ENCODE assay signal across 16 mouse cellular contexts in the genomic region with DNA sequence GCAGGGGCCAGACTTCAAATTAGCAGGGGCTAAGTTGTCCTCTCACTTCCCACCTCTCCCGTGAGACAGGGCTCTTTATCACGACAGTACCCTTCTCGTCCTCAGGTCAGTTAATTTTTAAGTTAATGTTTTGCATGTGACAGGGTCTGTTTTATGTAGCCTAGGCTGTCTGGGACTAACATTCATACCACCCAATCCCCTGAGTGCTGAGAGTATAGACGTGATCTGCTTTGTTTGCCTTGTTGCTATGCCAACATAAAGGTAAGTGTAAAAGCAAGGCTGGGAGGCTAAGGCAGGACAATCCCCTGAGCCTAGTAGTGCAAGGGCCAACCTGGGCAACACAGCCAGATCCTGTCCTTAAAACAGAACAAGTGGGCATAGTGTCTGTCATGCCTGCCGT. TPM values are rescaled to one million over a fixed set of nuclear protein-coding genes. Genes with fewer than 3 reads are reported as not detected.
DNase-seq lines count a peak whose midpoint lies in the region; ATAC-seq and TF ChIP-seq lines count a peak whose summit lies in the region.
"Had no signal": no experiment of that assay in that cellular context is flagged by ENCODE, and none has a peak within 500 bp of the region (broad histone marks: within the 10 kb centered on the region; RNA-seq: fewer than 3 reads in every experiment).

No protein-coding gene starts in this region.

- no peak for TF ChIP-seq EP300 in liver, postnatal 0 days (IDR thresholded peaks at IDR 0.05; ENCODE audit: low read depth)

- DNase-seq in gastrocnemius, adult 2 months = no peak
- DNase-seq in gastrocnemius, adult 18-20 months (ENCODE audit: low spot score) = no peak
- no peak for DNase-seq in liver, postnatal 0 days
- DNase-seq in liver, embryonic 11.5 days (ENCODE audit: low spot score) = no peak
- no peak for DNase-seq in hindbrain, embryonic 10.5 days (ENCODE audit: low spot score)
- DNase-seq: adrenal gland, postnatal 36 days; liver had no signal

- H3K4me2 ChIP-seq in liver, postnatal 0 days (ENCODE audit: low read depth, low read length) = no peak overlapping the region
- H3K4me2 ChIP-seq in liver, embryonic 11.5 days = no peak overlapping the region
- no peak overlapping the region for H3K4me2 ChIP-seq in embryonic facial prominence, embryonic 13.5 days
- 0 out of 2 replicates have a peak overlapping the region, but pooled peaks have one; percentile 5 for H3K4me2 ChIP-seq in stomach, embryonic 15.5 days
- H3K4me2 ChIP-seq: hindbrain, embryonic 15.5 days; neural tube, embryonic 12.5 days had no signal

- no peaks in the 10 kb centered on the region for H3K27me3 ChIP-seq in liver, postnatal 0 days (ENCODE audit: insufficient read depth, low read length)
- no peaks in the 10 kb centered on the region for H3K27me3 ChIP-seq in liver, embryonic 11.5 days (replicated peaks; ENCODE audit: control insufficient read depth, insufficient read depth, low read length)
- H3K27me3 ChIP-seq in embryonic facial prominence, embryonic 13.5 days = no peaks in the 10 kb centered on the region
- no peaks in the 10 kb centered on the region for H3K27me3 ChIP-seq in stomach, embryonic 15.5 days (replicated peaks)
- H3K27me3 ChIP-seq in hindbrain, embryonic 10.5 days (ENCODE audit: insufficient read depth, poor library complexity, severe bottlenecking) = no peaks in the 10 kb centered on the region
- H3K27me3 ChIP-seq: hindbrain, embryonic 15.5 days; neural tube, embryonic 12.5 days had no signal

- WGBS in liver, postnatal 0 days (ENCODE audit: insufficient replicate concordance) = 33% methylated on average over 5 of the region's 5 CpGs
- 36% methylated on average over 5 of the region's 5 CpGs for WGBS in liver, embryonic 11.5 days
- WGBS in embryonic facial prominence, embryonic 13.5 days = 32% methylated on average over 5 of the region's 5 CpGs
- WGBS in stomach, embryonic 15.5 days = 19% methylated on average over 5 of the region's 5 CpGs
- 52% methylated on average over 5 of the region's 5 CpGs for WGBS in hindbrain, embryonic 10.5 days

- no peak for TF ChIP-seq CTCF in gastrocnemius, adult 2 months (IDR thresholded peaks at IDR 0.05)
- TF ChIP-seq CTCF in liver, postnatal 0 days (IDR thresholded peaks at IDR 0.05; ENCODE audit: low read depth) = no peak

- no peak overlapping the region for H3K9ac ChIP-seq in liver, postnatal 0 days (replicated peaks)
- no peak overlapping the region for H3K9ac ChIP-seq in liver, embryonic 11.5 days (ENCODE audit: low read depth, low read length)
- 0 out of 2 replicates have a peak overlapping the region, but pooled peaks have one; percentile 21 for H3K9ac ChIP-seq in embryonic facial prominence, embryonic 13.5 days
- no peak overlapping the region for H3K9ac ChIP-seq in stomach, embryonic 15.5 days
- H3K9ac ChIP-seq: hindbrain, embryonic 15.5 days; neural tube, embryonic 12.5 days had no signal

- H3K9me3 ChIP-seq in liver, postnatal 0 days (ENCODE audit: low read length) = no peaks in the 10 kb centered on the region
- H3K9me3 ChIP-seq in liver, embryonic 11.5 days (ENCODE audit: control insufficient read depth, low read length) = no peaks in the 10 kb centered on the region
- no peaks in the 10 kb centered on the region for H3K9me3 ChIP-seq in embryonic facial prominence, embryonic 13.5 days
- no peaks in the 10 kb centered on the region for H3K9me3 ChIP-seq in stomach, embryonic 15.5 days
- no peaks in the 10 kb centered on the region for H3K9me3 ChIP-seq in hindbrain, embryonic 10.5 days
- H3K9me3 ChIP-seq: hindbrain, embryonic 15.5 days; neural tube, embryonic 12.5 days had no signal

- H3K27ac ChIP-seq in gastrocnemius, adult 2 months = peak overlapping the region; percentile 72
- peak overlapping the region; percentile 25; the same call in 1 of the 2 replicates for H3K27ac ChIP-seq in liver, postnatal 0 days (ENCODE audit: low read depth)
- H3K27ac ChIP-seq in liver, embryonic 11.5 days (ENCODE audit: low read depth, low read length) = no peak overlapping the region
- no peak overlapping the region for H3K27ac ChIP-seq in embryonic facial prominence, embryonic 13.5 days
- peak overlapping the region; percentile 31; the same call in 1 of the 2 replicates for H3K27ac ChIP-seq in stomach, embryonic 15.5 days
- H3K27ac ChIP-seq in hindbrain, embryonic 10.5 days = no peak overlapping the region
- H3K27ac ChIP-seq: hindbrain, embryonic 15.5 days; kidney, postnatal 0 days; neural tube, embryonic 12.5 days had no signal

- no peak overlapping the region for H3K4me3 ChIP-seq in gastrocnemius, adult 2 months
- no peak overlapping the region for H3K4me3 ChIP-seq in liver, postnatal 0 days (ENCODE audit: low read depth, low read length)
- no peak overlapping the region for H3K4me3 ChIP-seq in liver, embryonic 11.5 days (ENCODE audit: low read depth, low read length)
- H3K4me3 ChIP-seq in embryonic facial prominence, embryonic 13.5 days = no peak overlapping the region
- H3K4me3 ChIP-seq in stomach, embryonic 15.5 days (replicated peaks) = no peak overlapping the region
- H3K4me3 ChIP-seq in hindbrain, embryonic 10.5 days = no peak overlapping the region
- H3K4me3 ChIP-seq: hindbrain, embryonic 15.5 days; neural tube, embryonic 12.5 days had no signal

- H3K4me1 ChIP-seq in liver, postnatal 0 days (ENCODE audit: insufficient read depth) = peaks cover 10% of the 10 kb centered on the region
- no peaks in the 10 kb centered on the region for H3K4me1 ChIP-seq in liver, embryonic 11.5 days (replicated peaks; ENCODE audit: control insufficient read depth, insufficient read depth, low read length)
- peaks cover 9% of the 10 kb centered on the region; the same call in 1 of the 2 replicates for H3K4me1 ChIP-seq in embryonic facial prominence, embryonic 13.5 days
- peaks cover 11% of the 10 kb centered on the region for H3K4me1 ChIP-seq in stomach, embryonic 15.5 days
- peaks cover 11% of the 10 kb centered on the region for H3K4me1 ChIP-seq in hindbrain, embryonic 10.5 days (replicated peaks)
- H3K4me1 ChIP-seq: hindbrain, embryonic 15.5 days; neural tube, embryonic 12.5 days had no signal

- intact Hi-C loops in gastrocnemius, adult 2 months (cut with DNase I) = no loop called here

- ATAC-seq in liver, postnatal 0 days = no peak
- ATAC-seq in liver, embryonic 11.5 days (replicated peaks; ENCODE audit: low FRiP score) = no peak
- ATAC-seq in embryonic facial prominence, embryonic 13.5 days (ENCODE audit: insufficient number of reproducible peaks, insufficient read depth, low FRiP score, low TSS enrichment, low read depth) = no peak
- ATAC-seq in stomach, embryonic 15.5 days (ENCODE audit: insufficient read depth, low FRiP score, low read depth) = 0 out of 2 replicates have a peak, but pooled peaks have one; percentile 40
- no peak for ATAC-seq in erythroblast, adult 5-6 weeks (replicated peaks; ENCODE audit: low FRiP score, poor library complexity, severe bottlenecking)
- ATAC-seq: forebrain, embryonic 14.5 days had no signal

- H3K36me3 ChIP-seq in liver, postnatal 0 days (replicated peaks; ENCODE audit: insufficient read depth, low read length) = no peaks in the 10 kb centered on the region
- H3K36me3 ChIP-seq in liver, embryonic 11.5 days (ENCODE audit: control insufficient read depth, insufficient read depth, low read length) = no peaks in the 10 kb centered on the region
- no peaks in the 10 kb centered on the region for H3K36me3 ChIP-seq in embryonic facial prominence, embryonic 13.5 days
- no peaks in the 10 kb centered on the region for H3K36me3 ChIP-seq in stomach, embryonic 15.5 days
- H3K36me3 ChIP-seq in hindbrain, embryonic 10.5 days = no peaks in the 10 kb centered on the region
- H3K36me3 ChIP-seq: hindbrain, embryonic 15.5 days; neural tube, embryonic 12.5 days had no signal

RNA-seq across cellular contexts. Expression of gene 6030408B16Rik, which starts 16.5 kb away (rescaled TPM):
- total RNA-seq in gastrocnemius, adult 2 months (2021) = under 1 TPM; 0.20 to 0.36 TPM
- under 1 TPM; 0.26 to 0.27 TPM for total RNA-seq in gastrocnemius, adult 18-20 months (2021)
- 0.36 and 0.45 TPM in 2 replicates for polyA plus RNA-seq in liver, postnatal 0 days (2015; fragmentation: Nextera tagmentation; extraction: Ambion mirVana)
- 0.58 and 0.94 TPM in 2 replicates for polyA plus RNA-seq in liver, embryonic 11.5 days (2014; fragmentation: Nextera tagmentation; extraction: Ambion mirVana)
- 0.56 and 0.60 TPM in 2 replicates for polyA plus RNA-seq in embryonic facial prominence, embryonic 13.5 days (2015; fragmentation: Nextera tagmentation; extraction: Ambion mirVana)
- 9.5 and 11.6 TPM in 2 replicates for polyA plus RNA-seq in stomach, embryonic 15.5 days (2015; fragmentation: Nextera tagmentation; extraction: Ambion mirVana)
- polyA plus RNA-seq in hindbrain, embryonic 10.5 days (2016; fragmentation: Nextera tagmentation; extraction: Ambion mirVana) = 0.27 and 0.39 TPM in 2 replicates
- not detected in 2 replicates for total RNA-seq in erythroblast, adult 5-6 weeks (2015; ENCODE audit: low replicate concordance)
- total RNA-seq in erythroblast, adult 5-6 weeks (2017; ENCODE audit: low replicate concordance) = not detected in 2 replicates
- total RNA-seq: common myeloid progenitor, adult 5-6 weeks; megakaryocyte, adult 5-6 weeks had no signal
- polyA plus RNA-seq: hindbrain, embryonic 15.5 days had no signal

RNA-seq across cellular contexts. Expression of gene Atg101, which starts 25.4 kb away (rescaled TPM):
- 10 to 100 TPM; 23.7 to 32.4 TPM for total RNA-seq in gastrocnemius, adult 2 months (2021)
- 10 to 100 TPM; 25.0 to 31.3 TPM for total RNA-seq in gastrocnemius, adult 18-20 months (2021)
- 33.8 and 34.4 TPM in 2 replicates for polyA plus RNA-seq in liver, postnatal 0 days (2015; fragmentation: Nextera tagmentation; extraction: Ambion mirVana)
- polyA plus RNA-seq in liver, embryonic 11.5 days (2014; fragmentation: Nextera tagmentation; extraction: Ambion mirVana) = 52.6 and 54.9 TPM in 2 replicates
- 65.9 and 68.4 TPM in 2 replicates for polyA plus RNA-seq in embryonic facial prominence, embryonic 13.5 days (2015; fragmentation: Nextera tagmentation; extraction: Ambion mirVana)
- polyA plus RNA-seq in stomach, embryonic 15.5 days (2015; fragmentation: Nextera tagmentation; extraction: Ambion mirVana) = 66.0 and 66.4 TPM in 2 replicates
- polyA plus RNA-seq in hindbrain, embryonic 10.5 days (2016; fragmentation: Nextera tagmentation; extraction: Ambion mirVana) = 79.0 and 82.1 TPM in 2 replicates
- 7.9 and 14.2 TPM in 2 replicates for total RNA-seq in erythroblast, adult 5-6 weeks (2015; ENCODE audit: low replicate concordance)
- 13.0 and 14.1 TPM in 2 replicates for total RNA-seq in erythroblast, adult 5-6 weeks (2017; ENCODE audit: low replicate concordance)

RNA-seq across cellular contexts. Expression of gene Nr4a1, which starts 55.4 kb away (rescaled TPM):
- total RNA-seq in gastrocnemius, adult 2 months (2021) = 100 to 1,000 TPM; 143 to 146 TPM
- 100 to 1,000 TPM; 206 to 234 TPM for total RNA-seq in gastrocnemius, adult 18-20 months (2021)
- 0.96 and 1.1 TPM in 2 replicates for polyA plus RNA-seq in liver, postnatal 0 days (2015; fragmentation: Nextera tagmentation; extraction: Ambion mirVana)
- polyA plus RNA-seq in liver, embryonic 11.5 days (2014; fragmentation: Nextera tagmentation; extraction: Ambion mirVana) = 1.8 and 2.4 TPM in 2 replicates
- 9.1 and 9.5 TPM in 2 replicates for polyA plus RNA-seq in embryonic facial prominence, embryonic 13.5 days (2015; fragmentation: Nextera tagmentation; extraction: Ambion mirVana)
- 10.6 and 11.2 TPM in 2 replicates for polyA plus RNA-seq in stomach, embryonic 15.5 days (2015; fragmentation: Nextera tagmentation; extraction: Ambion mirVana)
- polyA plus RNA-seq in hindbrain, embryonic 10.5 days (2016; fragmentation: Nextera tagmentation; extraction: Ambion mirVana) = 4.8 and 5.1 TPM in 2 replicates
- total RNA-seq in erythroblast, adult 5-6 weeks (2015; ENCODE audit: low replicate concordance) = 3.3 and 11.3 TPM in 2 replicates
- 6.0 and 15.7 TPM in 2 replicates for total RNA-seq in erythroblast, adult 5-6 weeks (2017; ENCODE audit: low replicate concordance)

Comparison
In these comparisons a context has a peak if more than half of its experiments do, and no peak if none do; other contexts are left out.
1. H3K27ac ChIP-seq: peak in gastrocnemius, adult 2 months (single experiment), liver, postnatal 0 days (single experiment) and stomach, embryonic 15.5 days (single experiment); none in liver, embryonic 11.5 days (single experiment), embryonic facial prominence, embryonic 13.5 days (single experiment) and hindbrain, embryonic 10.5 days (single experiment).